Mouse (Mus musculus): Measurements from ENCODE around the gene Ccer1.
"Not testable (repeated sequence)": the region's sequence is repeated elsewhere in the genome, so short reads cannot be mapped to it uniquely, and the experiment has no call there.

Ccer1 gene

GRCm38 (mm10) chr10:97692913-97693312, at the start of gene Ccer1:
TSS of gene Ccer1 (plus strand) at chr10:97693059.
- DNase-seq (ENCODE audit: low read depth, low spot score), result no peak

DNA sequence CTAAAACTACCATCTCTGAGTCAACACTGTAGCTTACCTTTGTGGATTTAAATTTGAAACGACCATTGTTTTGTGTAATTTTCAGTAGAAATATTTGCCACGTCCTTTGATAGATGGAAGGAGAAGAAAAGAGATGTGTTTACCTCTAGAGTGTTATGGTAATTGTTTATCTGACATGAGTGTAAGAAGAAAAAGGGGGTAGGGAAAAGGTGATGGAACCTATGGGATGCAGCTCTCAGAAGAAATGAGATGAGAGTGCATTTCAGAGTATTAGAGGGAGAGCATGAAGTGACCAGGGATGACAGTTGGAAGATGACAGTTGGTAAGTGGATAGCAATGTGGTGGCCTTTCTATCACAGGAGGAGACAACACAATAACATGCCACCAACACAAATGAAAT, 49.1 kb upstream of the Ccer1 start, which contains the start of gene Epyc:
Gene Epyc (plus strand): TSS at position 301 of the 400 bp plus-strand sequence.
- DNase-seq (ENCODE audit: low read depth, low spot score), result no peak

DNA sequence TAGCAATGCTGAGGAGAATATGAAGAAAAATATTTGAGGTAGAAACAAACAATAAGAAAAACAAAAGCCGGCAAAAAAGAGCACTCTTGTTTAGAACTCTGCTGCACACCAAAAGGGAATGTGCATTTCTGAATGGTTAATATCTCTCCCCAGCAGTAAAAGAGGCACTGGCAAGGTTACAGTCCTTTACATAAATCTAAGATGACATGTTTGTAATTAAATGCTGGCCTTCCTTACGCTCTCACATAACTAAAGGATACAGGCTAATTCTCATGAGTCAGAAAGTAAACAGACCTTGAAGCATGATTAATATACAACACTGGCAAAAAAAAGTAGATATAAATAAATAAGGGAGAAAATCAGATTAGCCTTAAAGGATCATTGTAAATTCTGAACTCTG, 42.5 kb upstream of the Ccer1 start:
- DNase-seq (ENCODE audit: low read depth, low spot score), result no peak

DNA sequence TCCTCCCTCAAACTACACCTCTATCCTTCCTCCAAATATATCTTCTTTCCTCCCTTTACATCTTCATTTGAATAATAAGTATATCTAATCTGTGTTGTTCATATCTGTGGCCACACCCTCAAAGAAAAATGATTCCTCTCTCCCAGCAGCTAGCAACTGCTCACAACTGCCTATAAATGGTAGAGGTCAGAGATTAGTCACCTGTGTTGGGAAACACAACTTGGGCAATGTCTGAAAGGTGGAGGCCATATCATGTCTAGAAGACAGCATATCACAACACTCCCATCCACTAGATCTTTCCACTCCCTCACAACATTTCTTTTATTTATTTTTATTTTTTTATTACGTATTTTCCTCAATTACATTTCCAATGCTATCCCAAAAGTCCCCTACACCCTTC, 33.4 kb upstream of the Ccer1 start:
- no peak for DNase-seq (ENCODE audit: low read depth, low spot score)

- no peak for DNase-seq (ENCODE audit: low read depth, low spot score)
These were observed 24.2 kb upstream of the Ccer1 start for GRCm38 (mm10) chr10:97668656-97669055.

- no peak for DNase-seq (ENCODE audit: low read depth, low spot score)
These were observed 22.7 kb upstream of the Ccer1 start for GRCm38 (mm10) chr10:97670202-97670601.

DNA sequence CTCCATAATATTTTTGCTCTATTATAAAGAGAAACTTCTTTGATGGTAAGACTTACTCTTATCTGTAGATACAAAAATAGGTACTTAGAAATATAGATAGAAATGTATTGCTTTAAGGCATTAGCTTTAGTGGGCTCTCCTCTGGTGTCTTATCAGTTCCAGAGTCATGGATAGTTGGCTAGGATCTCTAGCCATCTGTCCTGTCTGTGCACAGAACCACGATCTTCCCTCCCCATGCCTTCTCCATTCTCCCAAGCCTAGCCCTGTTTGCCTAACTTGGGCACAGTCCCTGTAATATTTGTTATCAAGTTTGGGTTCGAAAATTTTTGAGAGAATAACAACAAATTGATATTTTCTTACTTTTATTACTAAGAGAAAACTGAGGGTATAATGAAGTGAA, 19.6 kb upstream of the Ccer1 start:
- DNase-seq (ENCODE audit: low read depth, low spot score), result no peak

- DNase-seq (ENCODE audit: low read depth, low spot score), result no peak
These were observed 9.9 kb upstream of the Ccer1 start for GRCm38 (mm10) chr10:97682981-97683380.

GRCm38 (mm10) chr10:97687198-97687597, 5.7 kb upstream of the Ccer1 start:
- no peak for DNase-seq (ENCODE audit: low read depth, low spot score)

DNA sequence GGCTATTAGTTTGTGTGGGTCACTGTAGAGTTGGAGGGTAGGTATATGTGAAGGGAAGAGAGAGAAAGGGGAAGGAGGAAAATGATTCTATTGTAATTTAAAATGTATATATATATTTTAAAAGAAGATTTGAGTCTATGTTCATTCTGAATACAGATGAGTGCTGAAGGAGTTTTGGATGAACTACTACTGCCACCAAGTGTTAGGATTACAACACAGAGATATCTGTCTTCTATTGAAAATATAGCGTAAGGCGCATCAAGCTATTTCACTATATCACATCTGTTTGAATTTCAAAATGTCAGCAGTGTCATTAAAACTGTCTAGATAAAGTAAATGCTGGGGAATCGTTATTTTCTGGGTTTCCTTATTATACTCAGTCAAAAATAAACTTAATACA, 3.4 kb upstream of the Ccer1 start:
- no peak for DNase-seq (ENCODE audit: low read depth, low spot score)

- no peak for DNase-seq (ENCODE audit: low read depth, low spot score)
These were observed 708 bp downstream of the Ccer1 start for GRCm38 (mm10) chr10:97693398-97694135.

DNA sequence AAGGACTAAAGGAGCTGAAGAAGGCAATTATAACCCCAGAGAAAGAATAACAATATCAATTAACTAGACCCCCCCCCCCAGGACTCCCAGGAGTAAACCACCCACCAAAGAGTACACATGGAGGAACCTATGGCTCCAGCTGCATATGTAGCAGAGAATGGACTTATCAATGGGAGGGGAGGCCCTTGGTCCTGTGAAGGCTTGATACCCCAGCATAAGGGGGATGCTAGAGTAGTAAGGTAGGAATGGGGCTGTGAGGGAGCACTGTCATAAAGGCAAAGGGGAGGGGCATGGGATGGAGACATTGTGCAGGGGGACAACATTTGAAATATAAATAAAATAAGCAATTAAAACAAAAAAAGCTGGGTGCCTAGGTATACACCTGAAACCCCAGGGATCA, 9.5 kb downstream of the Ccer1 start:
- DNase-seq (ENCODE audit: low read depth, low spot score), result no peak

DNA sequence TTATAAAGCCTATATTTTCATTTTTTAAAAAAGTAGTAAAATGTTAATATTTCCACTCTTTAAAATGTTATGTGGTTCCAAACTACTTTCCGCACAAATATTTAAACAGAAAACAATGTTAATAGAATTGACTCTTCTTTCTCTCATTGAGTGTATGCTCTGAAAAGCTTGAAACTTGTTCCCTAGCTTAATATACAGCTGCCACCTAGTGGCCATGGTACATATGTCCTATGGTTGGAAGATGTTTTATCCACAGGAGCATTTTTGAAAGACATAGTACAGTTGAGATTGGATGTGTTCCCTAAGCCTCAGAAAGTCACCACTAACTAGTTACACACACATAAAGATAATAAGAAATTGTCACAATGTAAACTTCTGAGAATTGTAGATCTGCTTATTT, 11.7 kb downstream of the Ccer1 start:
- peak; percentile 27 for DNase-seq (ENCODE audit: low read depth, low spot score)

DNA sequence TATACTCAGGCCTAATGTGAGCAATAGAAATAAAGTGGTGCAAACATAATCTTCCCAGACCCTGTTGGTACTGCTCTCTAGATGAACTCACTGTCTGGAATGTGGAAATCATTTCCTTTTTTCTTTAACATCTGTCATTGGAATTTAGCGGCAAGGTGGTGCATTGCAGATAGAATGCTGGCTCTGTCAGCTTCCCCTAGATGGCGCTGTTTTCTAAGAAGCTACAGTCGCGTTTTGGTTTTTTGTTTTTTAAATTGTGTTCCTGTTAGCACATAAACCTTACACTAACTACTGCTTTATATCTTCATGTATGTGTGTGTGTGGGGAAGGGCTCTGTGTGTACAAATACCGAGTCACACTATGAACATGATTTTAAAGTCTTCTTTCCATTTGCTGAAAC, 19.8 kb downstream of the Ccer1 start:
- peak; percentile 32 for DNase-seq (ENCODE audit: low read depth, low spot score)

DNA sequence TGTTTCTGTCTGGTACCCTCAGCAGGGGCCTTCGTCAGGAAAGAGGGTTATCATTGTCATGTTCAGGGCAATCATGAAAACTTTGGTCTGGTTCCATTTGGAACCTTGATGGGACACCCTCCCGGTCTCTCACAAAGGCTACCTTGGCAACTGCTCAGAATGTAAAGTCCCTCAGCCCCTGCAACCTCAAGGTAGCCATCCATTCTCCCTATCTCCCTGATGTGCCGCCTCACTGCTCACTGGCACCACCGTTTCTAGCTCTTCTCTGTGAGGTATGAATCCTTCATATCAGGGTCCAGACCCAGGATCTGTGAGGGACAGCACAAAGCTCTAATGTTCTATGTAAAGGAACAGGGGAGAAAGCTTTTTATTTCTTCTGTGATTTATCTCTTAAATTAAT, 21.7 kb downstream of the Ccer1 start:
- DNase-seq (ENCODE audit: low read depth, low spot score), result no peak

GRCm38 (mm10) chr10:97715289-97715906, 22.5 kb downstream of the Ccer1 start:
- DNase-seq (ENCODE audit: low read depth, low spot score), result no peak

- no peak for DNase-seq (ENCODE audit: low read depth, low spot score)
These were observed 24.4 kb downstream of the Ccer1 start for GRCm38 (mm10) chr10:97717233-97717632.

DNA sequence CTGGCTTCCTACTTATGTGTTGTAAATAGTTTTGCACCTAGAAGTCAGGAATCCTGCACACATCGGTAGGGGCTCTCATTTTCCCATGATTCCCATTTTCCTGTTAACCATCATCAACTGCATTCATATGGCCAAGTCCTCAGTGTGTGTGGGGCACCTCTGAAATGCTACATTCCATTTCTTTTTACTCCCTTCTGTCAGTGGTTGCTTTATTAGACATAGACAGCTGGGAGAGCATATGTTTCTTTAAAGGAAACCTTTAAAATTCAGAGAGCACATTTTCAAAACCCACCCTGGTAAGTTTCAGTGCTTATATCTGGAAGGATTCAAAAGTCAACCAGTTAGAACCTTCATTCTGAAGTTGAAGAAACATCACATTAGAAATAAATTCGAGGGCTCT, 25.2 kb downstream of the Ccer1 start:
- no peak for DNase-seq (ENCODE audit: low read depth, low spot score)

GRCm38 (mm10) chr10:97720625-97721024, 27.8 kb downstream of the Ccer1 start:
- no peak for DNase-seq (ENCODE audit: low read depth, low spot score)

GRCm38 (mm10) chr10:97722709-97723108, 29.9 kb downstream of the Ccer1 start:
- DNase-seq (ENCODE audit: low read depth, low spot score), result no peak

GRCm38 (mm10) chr10:97725929-97726328, 33.1 kb downstream of the Ccer1 start:
- no peak for DNase-seq (ENCODE audit: low read depth, low spot score)

- not testable (repeated sequence) for DNase-seq (ENCODE audit: low read depth, low spot score)
These were observed 33.8 kb downstream of the Ccer1 start, which contains the start of gene C030005K15Rik for GRCm38 (mm10) chr10:97726655-97727054. TSS of gene C030005K15Rik (minus strand) at chr10:97726755.
